Mouse (Mus musculus): ENCODE results near the gene Cdc14b. TPM values are rescaled to one million over a fixed set of nuclear protein-coding genes. Genes with fewer than 3 reads are reported as not detected.
"Not testable (repeated sequence)": the region's sequence is repeated elsewhere in the genome, so short reads cannot be mapped to it uniquely, and the experiment has no call there.

The Cdc14b gene
- total RNA-seq, 2 experiments from 2014 or later: 8.9 to 9.0 TPM

DNA sequence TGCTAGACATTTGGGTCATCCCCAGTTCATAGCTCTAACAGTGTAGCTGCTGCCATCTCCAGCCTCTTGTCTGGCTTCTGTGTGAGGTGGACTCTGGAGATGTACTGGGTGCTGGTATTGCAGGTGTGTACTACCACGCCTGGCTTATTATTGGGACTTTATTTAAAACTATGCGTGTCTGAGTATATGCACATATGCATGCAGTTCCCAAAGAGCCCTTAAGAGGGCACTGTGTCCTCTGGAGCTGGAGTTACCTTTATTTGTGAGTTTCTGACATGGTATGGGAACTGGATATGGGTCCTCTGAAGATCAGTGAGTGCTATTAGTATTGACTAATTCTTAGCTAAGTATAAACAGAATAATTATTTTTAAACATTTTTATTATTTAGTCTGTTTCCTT lies 9.6 kb upstream of the Cdc14b start:
- DNase-seq: no peak
- intact Hi-C loops (cut with DNase I): no loop called here

GRCm38 (mm10) chr13:64280940-64281339 lies 5.8 kb upstream of the Cdc14b start:
- no peak for DNase-seq
- intact Hi-C loops (cut with DNase I): no loop called here

DNA sequence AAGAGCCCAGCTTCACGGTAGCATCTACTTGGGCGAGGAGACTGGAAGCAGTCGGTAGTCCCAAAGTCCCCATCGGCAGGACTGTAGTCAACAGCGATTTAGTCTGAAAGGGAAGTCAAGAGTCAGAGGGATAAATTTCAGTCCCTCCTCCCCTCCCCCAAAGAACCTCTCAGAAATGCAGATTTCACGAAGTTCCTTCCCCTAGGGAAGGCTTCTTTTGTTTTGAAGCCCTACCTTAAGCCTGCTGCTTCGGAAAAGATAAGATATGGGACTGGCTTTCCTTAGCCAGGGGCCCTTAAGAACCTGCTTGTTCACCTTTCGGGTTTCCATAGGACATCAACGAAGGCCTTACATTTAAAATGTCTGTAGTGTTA lies 651 bp upstream of the Cdc14b start:
- intact Hi-C loops (cut with DNase I): no loop called here
- DNase-seq: no peak

- DNase-seq: peak; percentile 18 to 26
- intact Hi-C loops (cut with DNase I): no loop called here
These were observed 922 bp downstream of the Cdc14b start for GRCm38 (mm10) chr13:64273891-64274844.

DNA sequence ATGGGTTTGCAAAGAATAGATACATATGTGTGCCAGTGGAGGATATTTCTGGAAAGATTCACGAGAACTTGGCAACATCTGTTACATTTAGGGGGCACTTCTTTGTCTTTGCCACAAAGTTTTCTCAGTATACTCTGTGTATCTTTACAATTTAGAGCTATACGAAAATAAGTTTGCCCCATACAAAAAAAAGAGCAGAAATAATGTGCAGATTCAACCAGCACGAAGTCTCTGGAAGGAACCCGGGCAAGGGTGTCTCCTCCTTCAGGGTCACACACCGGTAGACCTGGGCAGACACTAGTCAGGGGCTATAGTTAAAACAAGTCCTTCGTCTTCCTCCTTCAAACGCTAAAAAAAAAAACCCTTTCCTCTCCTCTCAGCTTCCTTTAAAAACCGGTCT lies 1.7 kb downstream of the Cdc14b start:
- intact Hi-C loops (cut with DNase I): no loop called here
- no peak for DNase-seq

GRCm38 (mm10) chr13:64268384-64268783 lies 6.7 kb downstream of the Cdc14b start:
- intact Hi-C loops (cut with DNase I): no loop called here

DNA sequence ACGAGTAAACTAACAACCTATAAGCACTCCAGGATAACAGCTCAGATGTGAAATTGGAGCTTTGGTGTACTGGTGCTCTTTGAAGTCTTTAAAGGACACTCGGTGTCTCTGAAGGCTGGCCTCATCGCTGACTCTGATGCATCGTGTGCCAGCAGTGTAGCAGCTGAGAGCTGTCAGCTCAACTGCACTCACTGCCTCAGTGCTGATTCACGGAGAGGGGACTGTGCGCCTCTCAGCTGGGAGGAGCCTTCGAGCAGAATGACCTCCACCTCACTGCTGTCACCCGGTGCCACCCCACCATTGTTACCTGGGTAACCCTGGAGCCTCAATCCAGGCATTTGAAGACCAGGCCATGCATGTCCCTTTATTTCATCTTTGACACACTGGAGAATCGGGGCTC lies 7.9 kb downstream of the Cdc14b start:
- DNase-seq: peak in 1 of 2 experiments; percentile 20
- intact Hi-C loops (cut with DNase I): no loop called here

More at GRCm38 (mm10) chr13:64268384-64268783, 6.7 kb downstream of the Cdc14b start:
- DNase-seq: no peak

DNA sequence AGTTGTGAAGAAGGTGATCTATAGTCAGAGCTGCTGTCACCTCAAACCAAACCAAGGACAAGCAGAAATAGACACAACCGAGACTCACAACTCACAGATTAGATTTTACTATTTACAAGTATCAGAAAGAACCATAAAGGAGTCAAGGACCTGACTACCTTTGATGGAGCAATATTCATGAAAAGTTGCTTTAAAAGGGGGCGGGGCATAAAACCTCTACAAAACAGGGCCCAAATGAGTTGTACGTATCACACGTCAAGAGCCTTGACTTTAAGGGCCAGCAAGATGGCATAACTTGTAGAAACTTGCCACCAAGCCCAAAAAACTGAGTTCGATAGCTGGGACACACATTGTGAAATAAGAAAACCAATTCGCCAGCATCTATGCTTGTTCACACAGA lies 10.5 kb downstream of the Cdc14b start:
- intact Hi-C loops (cut with DNase I): no loop called here
- no peak for DNase-seq

DNA sequence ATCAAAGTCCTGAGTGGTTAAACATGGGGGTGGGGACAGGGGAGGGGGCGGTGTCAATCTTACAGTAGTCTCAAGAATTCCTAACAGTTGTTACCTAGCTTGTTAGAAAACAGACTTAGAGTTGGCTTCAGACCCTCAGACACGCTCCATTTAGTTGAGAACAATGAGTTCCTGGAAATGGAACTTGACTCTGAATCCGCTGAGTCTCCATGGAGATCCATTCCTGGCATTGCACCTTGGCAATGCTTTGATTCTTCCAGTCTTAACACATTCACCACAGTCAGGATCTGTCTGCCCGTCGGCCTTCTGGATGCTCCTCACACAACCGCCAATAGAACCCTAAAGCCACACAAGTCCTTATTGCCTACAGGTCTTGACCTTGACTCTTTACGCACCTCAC lies 15.2 kb downstream of the Cdc14b start:
- DNase-seq: no peak
- intact Hi-C loops (cut with DNase I): no loop called here

DNA sequence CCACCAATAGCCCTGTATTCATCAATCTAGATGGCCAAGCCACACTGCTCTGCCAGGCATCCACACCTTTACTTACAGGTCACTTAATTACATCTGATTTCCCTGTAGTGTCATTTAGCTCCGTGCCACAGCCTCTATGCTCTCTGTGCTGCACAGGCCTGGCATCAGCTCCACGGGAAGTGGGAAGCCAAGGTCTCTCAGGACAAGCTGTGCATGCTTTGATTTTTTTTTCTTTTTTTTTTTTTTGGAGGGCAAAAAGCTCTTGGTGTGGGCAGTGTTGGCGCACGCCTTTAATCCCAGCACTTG lies 16.6 kb downstream of the Cdc14b start:
- DNase-seq: no peak
- intact Hi-C loops (cut with DNase I): no loop called here

DNA sequence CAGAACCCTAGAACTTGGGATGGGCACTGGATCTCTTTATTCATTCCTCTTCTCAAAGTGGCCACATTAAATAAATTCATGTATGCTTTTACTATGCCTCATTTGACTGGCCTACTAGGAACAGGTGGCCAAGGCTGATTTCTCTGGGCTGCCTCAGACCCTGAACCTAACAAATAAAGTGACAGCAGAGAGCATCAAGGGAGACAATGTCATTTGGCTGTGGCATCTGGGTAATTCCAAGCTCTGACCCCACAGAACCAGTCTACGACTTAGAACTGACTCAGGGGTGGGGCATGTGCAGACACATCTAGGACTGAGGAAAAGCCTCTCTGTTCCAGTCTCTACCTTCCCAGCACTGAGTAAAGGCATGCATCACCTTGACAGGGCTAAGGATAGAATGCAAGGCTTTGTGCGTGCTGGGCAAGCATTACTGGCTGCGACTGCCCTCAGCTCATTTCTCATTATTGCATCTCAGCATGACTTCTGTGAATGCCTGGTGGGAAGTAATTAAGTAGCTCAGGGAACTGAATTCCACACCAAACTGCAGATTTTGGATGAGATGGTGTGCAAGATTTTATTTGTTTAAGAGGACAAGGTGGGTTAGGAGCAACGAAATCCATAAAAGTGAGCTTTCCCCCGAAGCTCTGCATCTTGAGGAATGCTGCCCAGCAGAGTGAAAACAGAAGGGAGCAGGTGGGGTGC lies 17.1 kb downstream of the Cdc14b start:
- no peak for DNase-seq
- intact Hi-C loops (cut with DNase I): no loop called here

DNA sequence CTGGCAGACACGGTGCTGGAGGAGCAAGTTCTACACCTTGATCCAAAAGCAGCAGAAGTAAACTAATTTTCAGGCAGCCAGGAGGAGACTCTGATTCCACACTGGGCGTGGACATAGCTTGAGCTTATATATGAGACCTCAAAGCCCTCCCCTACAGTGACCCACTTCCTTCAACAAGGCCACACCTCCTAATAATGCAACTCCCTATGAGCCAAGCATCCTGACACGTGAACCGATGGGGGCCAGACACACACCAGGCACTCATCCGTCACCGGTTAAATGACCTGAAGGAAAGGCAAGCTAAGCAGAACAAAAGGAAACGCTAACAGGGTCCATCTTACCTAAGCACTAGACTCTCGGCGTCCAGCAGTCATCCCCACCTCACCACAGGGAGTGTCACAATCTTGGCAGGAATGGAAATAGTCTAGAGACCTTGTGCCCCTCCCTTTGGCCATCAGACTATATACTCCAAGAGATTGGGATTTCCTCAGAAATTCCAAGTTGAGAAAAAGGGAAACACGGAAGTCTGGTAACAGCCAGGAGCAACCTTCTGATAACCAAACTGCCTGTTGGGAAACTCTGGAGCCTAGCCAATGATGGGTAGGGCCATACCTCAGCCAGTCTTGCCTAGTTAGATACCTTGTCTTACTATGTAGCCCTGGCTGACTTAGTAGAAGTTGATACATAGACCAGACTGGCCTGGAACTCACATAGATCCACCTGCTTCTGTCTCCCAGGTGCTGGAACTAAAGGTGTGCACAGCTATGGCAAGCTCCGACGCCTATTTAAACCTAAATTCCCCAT lies 17.9 kb downstream of the Cdc14b start:
- no peak for DNase-seq
- intact Hi-C loops (cut with DNase I): no loop called here

- DNase-seq; intact Hi-C loops (cut with DNase I): not testable (repeated sequence)
These were observed 20.9 kb downstream of the Cdc14b start for GRCm38 (mm10) chr13:64254185-64254584.

DNA sequence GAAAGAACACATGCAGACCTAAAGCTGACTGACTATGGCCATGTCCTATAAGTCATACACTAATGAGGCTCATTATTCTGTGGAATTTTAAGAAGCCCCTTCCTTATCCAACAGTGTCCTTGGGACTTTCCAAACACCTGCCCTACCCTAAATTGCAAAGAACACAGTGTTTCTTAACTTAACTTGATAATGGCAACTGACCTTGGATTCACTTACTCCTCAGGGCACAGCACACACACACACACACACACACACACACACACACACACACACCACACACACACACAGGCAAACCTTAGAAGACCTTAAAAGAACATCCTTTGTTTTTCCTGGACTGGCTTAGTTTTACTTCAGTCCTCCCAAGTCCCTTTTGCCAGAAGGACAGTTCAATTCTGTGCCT lies 21.4 kb downstream of the Cdc14b start:
- intact Hi-C loops (cut with DNase I): no loop called here
- no peak for DNase-seq

DNA sequence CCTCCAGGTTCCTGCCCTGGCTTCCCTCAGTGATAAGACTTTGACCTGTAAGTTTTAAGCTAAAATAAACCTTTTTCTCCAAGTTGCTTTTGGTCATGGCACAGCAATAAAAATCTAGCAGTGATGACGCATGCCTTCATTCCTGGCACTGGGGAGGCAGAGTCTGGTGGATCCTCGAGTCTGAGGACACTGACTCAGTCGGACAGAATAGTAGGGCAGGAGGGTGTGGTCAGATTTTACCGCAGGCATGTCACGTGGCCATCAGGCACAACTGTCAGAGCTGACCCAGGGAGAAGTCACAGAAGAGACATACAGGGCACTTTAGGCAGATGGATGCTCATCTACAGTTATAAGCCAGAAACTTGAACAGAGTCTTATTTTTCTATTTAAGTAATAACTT lies 22.9 kb downstream of the Cdc14b start:
- DNase-seq: no peak
- intact Hi-C loops (cut with DNase I): no loop called here

- intact Hi-C loops (cut with DNase I): no loop called here
- peak in 1 of 2 experiments; percentile 41 for DNase-seq
These were observed 24.7 kb downstream of the Cdc14b start for GRCm38 (mm10) chr13:64250363-64250762.

GRCm38 (mm10) chr13:64248775-64249524 lies 26.1 kb downstream of the Cdc14b start:
- DNase-seq: peak; percentile 92 to 95
- intact Hi-C loops (cut with DNase I): loop anchor here (1.0 to 5.0 kb wide), 2 partner anchors 60 to 188 kb away; no protein-coding TSS in a partner anchor

DNA sequence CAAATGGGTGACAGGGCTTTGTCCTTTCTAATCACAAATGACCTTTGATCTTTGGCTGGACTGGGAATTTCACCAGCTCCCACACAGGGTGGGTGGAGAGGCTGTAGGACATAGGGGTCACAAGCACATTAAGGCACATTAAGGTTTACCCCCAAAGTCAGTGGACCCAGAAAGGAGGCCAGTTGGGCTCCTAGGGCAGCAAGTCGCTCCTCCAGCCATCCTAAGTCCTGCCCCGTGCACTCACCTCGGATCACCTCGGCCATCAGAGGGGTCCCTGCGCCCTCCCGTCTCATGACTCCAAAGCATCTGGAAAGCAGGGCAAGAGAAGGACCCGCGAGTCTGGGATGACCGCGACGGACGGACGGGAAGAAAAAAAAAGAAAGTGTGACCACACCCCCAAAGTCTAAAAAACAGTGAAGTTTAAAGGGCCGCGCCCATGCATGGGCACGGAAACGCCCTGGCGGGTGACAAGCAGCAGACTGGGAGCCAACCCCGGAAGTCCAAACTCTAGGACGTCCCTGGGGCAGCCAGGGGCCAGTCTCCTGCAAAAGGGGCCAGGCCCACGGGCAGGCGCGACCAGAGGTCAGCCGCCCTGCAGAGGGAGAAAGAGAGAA lies 26.8 kb downstream of the Cdc14b start:
- DNase-seq: peak; percentile 70 to 77
- intact Hi-C loops (cut with DNase I): loop anchor here (1.0 to 5.0 kb wide), 2 partner anchors 61 to 189 kb away; no protein-coding TSS in a partner anchor

GRCm38 (mm10) chr13:64246106-64246505 lies 29.0 kb downstream of the Cdc14b start:
- no peak for DNase-seq
- intact Hi-C loops (cut with DNase I): loop anchor here (5.0 kb wide), 1 partner anchor 191 kb away; no protein-coding TSS in a partner anchor

All from heart, postnatal 14 days (tissue).